Mouse (Mus musculus) brain, embryonic 14.5 days (tissue): ENCODE measurements at regions not wholly inside any gene's neighbourhood (a gene's known extent, or its start where the extent isn't known, plus 50 kb on each side); places are given as distances from the start of the nearest gene placed in this dataset.

Experiments
- DNase-seq: peaks from one replicate; pipeline ENCODE4 v3.0.0-alpha.2; 2011; ENCODE audit warnings: low read depth
- CTCF ChIP-seq: fragments of 200-500 bp; IDR thresholded peaks from 2 replicates; pipeline ENCODE4 v1.5.1; 2012; ENCODE audit warnings: inconsistent platforms, mild to moderate bottlenecking, moderate library complexity, borderline replicate concordance; ENCODE audit not compliant: insufficient read depth, insufficient read length; ENCODE audit errors: extremely low read depth
- POLR2A ChIP-seq: fragments of 200-500 bp; IDR thresholded peaks from 2 replicates; pipeline ENCODE4 v1.6.1; 2012; ENCODE audit warnings: mild to moderate bottlenecking, inconsistent platforms, borderline replicate concordance; ENCODE audit not compliant: poor library complexity, insufficient read depth, insufficient read length, severe bottlenecking; ENCODE audit errors: extremely low read depth

GRCm38 (mm10) chr8:42219857-42220600 is 803.2 kb upstream of the Frg1 start:
- peak; percentile 58 for DNase-seq
- TF ChIP-seq CTCF: no peak
- TF ChIP-seq POLR2A: no peak

- TF ChIP-seq CTCF: no peak
- TF ChIP-seq POLR2A: no peak
- DNase-seq: peak; percentile 62
These were observed 794.1 kb upstream of the Frg1 start for GRCm38 (mm10) chr8:42210943-42211342.

- DNase-seq: no peak
- TF ChIP-seq CTCF (no peak), POLR2A (no peak)
These were observed 793.1 kb upstream of the Frg1 start for GRCm38 (mm10) chr8:42209989-42210388.

GRCm38 (mm10) chr8:42197257-42197656 is 780.4 kb upstream of the Frg1 start:
- peak; percentile 66 for DNase-seq
- no peak for TF ChIP-seq POLR2A
- no peak for TF ChIP-seq CTCF

- TF ChIP-seq POLR2A (no peak), CTCF (no peak)
- DNase-seq: no peak
These were observed 777.2 kb upstream of the Frg1 start for GRCm38 (mm10) chr8:42193902-42194550.

GRCm38 (mm10) chr8:42187083-42187482 is 770.2 kb upstream of the Frg1 start:
- no peak for TF ChIP-seq POLR2A
- no peak for TF ChIP-seq CTCF
- DNase-seq: no peak

GRCm38 (mm10) chr8:42183288-42183878 is 766.5 kb upstream of the Frg1 start:
- no peak for DNase-seq
- no peak for TF ChIP-seq POLR2A
- no peak for TF ChIP-seq CTCF

GRCm38 (mm10) chr8:42162441-42162840 is 745.6 kb upstream of the Frg1 start:
- TF ChIP-seq CTCF (no peak), POLR2A (no peak)
- DNase-seq: no peak

GRCm38 (mm10) chr8:42157006-42157405 is 740.1 kb upstream of the Frg1 start:
- no peak for DNase-seq
- TF ChIP-seq POLR2A (no peak), CTCF (no peak)

GRCm38 (mm10) chr8:42156588-42156987 is 739.7 kb upstream of the Frg1 start:
- TF ChIP-seq CTCF: no peak
- no peak for TF ChIP-seq POLR2A
- no peak for DNase-seq

- TF ChIP-seq CTCF (no peak), POLR2A (no peak)
- DNase-seq: no peak
These were observed 727.8 kb upstream of the Frg1 start for GRCm38 (mm10) chr8:42144685-42145084.

- TF ChIP-seq CTCF (no peak), POLR2A (no peak)
- no peak for DNase-seq
These were observed 727.3 kb upstream of the Frg1 start for GRCm38 (mm10) chr8:42144220-42144619.

- TF ChIP-seq POLR2A (no peak), CTCF (no peak)
- no peak for DNase-seq
These were observed 690.7 kb upstream of the Frg1 start for GRCm38 (mm10) chr8:42107582-42107981.

- DNase-seq: no peak
- TF ChIP-seq POLR2A: no peak
- no peak for TF ChIP-seq CTCF
These were observed 652.4 kb upstream of the Frg1 start for GRCm38 (mm10) chr8:42069314-42069713.

- TF ChIP-seq POLR2A: no peak
- no peak for TF ChIP-seq CTCF
- DNase-seq: peak; percentile 40
These were observed 626.7 kb upstream of the Frg1 start for GRCm38 (mm10) chr8:42043526-42043925.

- no peak for DNase-seq
- TF ChIP-seq CTCF (no peak), POLR2A (no peak)
These were observed 622.4 kb upstream of the Frg1 start for GRCm38 (mm10) chr8:42039245-42039644.
